Mouse (Mus musculus): ENCODE results near the gene Slit3. TPM values are rescaled to one million over a fixed set of nuclear protein-coding genes. Genes with fewer than 3 reads are reported as not detected.

Gene Slit3
- polyA plus RNA-seq, 1 experiment = 6.4 TPM

DNA sequence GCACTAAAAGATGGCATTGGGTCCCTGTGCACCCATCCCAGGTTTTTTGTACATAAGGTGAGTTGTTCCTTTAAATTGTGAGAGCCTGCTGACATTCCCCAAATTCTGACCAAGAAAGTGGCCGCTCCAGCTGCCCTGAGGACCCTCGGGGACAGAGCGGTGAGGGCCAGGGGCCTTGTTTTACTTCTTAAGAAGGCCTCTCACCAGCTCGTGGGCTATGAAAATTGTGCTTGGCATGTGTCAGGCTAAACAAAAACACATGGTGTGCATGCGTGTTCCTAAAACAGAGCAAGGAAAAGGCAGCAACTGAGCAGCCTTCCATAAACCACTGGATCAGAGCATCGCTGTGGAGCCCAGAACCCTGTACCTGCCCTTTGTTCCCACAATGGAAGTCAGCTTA, 316.5 kb downstream of the Slit3 start:
- no peak for TF ChIP-seq CTCF (IDR thresholded peaks at IDR 0.05; ENCODE audit: borderline replicate concordance, control insufficient read depth, extremely low read depth, insufficient read depth, low read length, poor library complexity)
- 94% methylated on average over 6 of the region's 6 CpGs for WGBS
- H3K36me3 ChIP-seq (ENCODE audit: control insufficient read depth, insufficient read depth, low read length) = no peaks in the 10 kb centered on the region
- H3K27me3 ChIP-seq (ENCODE audit: control insufficient read depth, insufficient read depth, low read length) = no peaks in the 10 kb centered on the region
- no peak overlapping the region for H3K4me3 ChIP-seq (ENCODE audit: control insufficient read depth, insufficient read depth, low read length)
- DNase-seq = no peak
- H3K4me1 ChIP-seq (replicated peaks; ENCODE audit: control insufficient read depth, insufficient read depth, low read length) = peaks cover 3% of the 10 kb centered on the region; the same call in 1 of the 2 replicates
- no peak overlapping the region for H3K27ac ChIP-seq (ENCODE audit: control insufficient read depth, insufficient read depth, low read length)

DNA sequence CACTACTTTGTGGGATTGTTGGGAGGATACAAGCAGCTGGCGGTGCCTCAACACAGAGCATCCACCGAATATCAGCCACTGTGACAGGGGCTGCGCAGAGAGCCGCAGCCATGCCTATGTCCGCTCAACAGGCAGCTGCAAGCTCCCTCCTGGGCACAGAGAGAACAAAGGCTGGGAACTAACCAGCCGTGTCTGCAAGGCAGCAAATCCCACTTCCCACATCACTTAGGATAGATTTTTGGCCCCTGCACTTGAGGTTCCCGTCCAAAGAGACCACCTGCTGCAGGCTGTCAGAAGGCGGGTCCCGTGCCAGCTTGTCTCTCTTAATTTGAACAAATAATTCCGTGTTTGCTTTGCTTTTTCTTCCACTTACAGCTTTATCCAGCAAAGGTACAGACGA, 319.2 kb downstream of the Slit3 start:
- TF ChIP-seq POLR2A (IDR thresholded peaks at IDR 0.05; ENCODE audit: control insufficient read depth, extremely low read depth, insufficient read depth, low read length, poor library complexity) (no peak), CTCF (IDR thresholded peaks at IDR 0.05; ENCODE audit: borderline replicate concordance, control insufficient read depth, extremely low read depth, insufficient read depth, low read length, poor library complexity) (no peak)
- DNase-seq = no peak
- Histone ChIP-seq H3K27me3 (ENCODE audit: control insufficient read depth, insufficient read depth, low read length) (no peaks in the 10 kb centered on the region), H3K36me3 (ENCODE audit: control insufficient read depth, insufficient read depth, low read length) (no peaks in the 10 kb centered on the region), H3K4me3 (ENCODE audit: control insufficient read depth, insufficient read depth, low read length) (no peak overlapping the region), H3K4me1 (replicated peaks; ENCODE audit: control insufficient read depth, insufficient read depth, low read length) (no peaks in the 10 kb centered on the region), H3K27ac (ENCODE audit: control insufficient read depth, insufficient read depth, low read length) (no peak overlapping the region)
- 92% methylated on average over 11 of the region's 11 CpGs for whole genome bisulfite sequencing

DNA sequence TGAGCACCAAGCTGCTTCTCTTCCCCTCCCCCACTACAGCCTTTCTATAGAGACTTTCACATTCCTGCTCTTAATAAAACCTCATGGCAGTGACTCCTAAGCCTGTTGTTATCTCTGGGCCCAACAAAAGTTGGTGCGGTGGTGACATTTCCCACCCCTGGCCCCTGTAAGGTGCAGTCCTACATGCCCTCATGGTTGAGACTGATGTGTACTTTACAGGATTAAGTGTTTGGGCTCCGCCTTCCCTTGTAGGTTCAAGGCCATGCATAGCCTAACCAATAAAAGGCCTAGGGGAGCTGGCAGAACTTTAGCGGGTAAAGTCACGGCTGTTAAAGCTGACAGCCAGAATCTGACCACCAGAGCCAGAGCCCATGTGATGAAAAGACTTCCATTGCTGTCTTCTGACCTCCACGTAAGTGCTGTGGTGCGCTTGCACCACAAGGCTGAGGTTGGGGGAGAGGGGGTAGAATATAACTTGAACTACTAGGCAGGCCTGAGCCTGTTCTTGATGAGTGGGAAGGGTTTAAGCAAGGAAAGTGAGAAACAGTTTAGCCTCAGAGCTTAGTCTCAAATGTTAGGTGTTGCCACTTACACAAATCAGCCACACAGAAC, 323.6 kb downstream of the Slit3 start:
- no peak overlapping the region for H3K27ac ChIP-seq (ENCODE audit: control insufficient read depth, insufficient read depth, low read length)
- H3K4me3 ChIP-seq (ENCODE audit: control insufficient read depth, insufficient read depth, low read length) = no peak overlapping the region
- DNase-seq = no peak
- no peaks in the 10 kb centered on the region for H3K27me3 ChIP-seq (ENCODE audit: control insufficient read depth, insufficient read depth, low read length)
- no peaks in the 10 kb centered on the region for H3K36me3 ChIP-seq (ENCODE audit: control insufficient read depth, insufficient read depth, low read length)
- no peaks in the 10 kb centered on the region for H3K4me1 ChIP-seq (replicated peaks; ENCODE audit: control insufficient read depth, insufficient read depth, low read length)
- WGBS = 93% methylated on average over 6 of the region's 6 CpGs
- TF ChIP-seq POLR2A (IDR thresholded peaks at IDR 0.05; ENCODE audit: control insufficient read depth, extremely low read depth, insufficient read depth, low read length, poor library complexity) (no peak), CTCF (IDR thresholded peaks at IDR 0.05; ENCODE audit: borderline replicate concordance, control insufficient read depth, extremely low read depth, insufficient read depth, low read length, poor library complexity) (no peak)

DNA sequence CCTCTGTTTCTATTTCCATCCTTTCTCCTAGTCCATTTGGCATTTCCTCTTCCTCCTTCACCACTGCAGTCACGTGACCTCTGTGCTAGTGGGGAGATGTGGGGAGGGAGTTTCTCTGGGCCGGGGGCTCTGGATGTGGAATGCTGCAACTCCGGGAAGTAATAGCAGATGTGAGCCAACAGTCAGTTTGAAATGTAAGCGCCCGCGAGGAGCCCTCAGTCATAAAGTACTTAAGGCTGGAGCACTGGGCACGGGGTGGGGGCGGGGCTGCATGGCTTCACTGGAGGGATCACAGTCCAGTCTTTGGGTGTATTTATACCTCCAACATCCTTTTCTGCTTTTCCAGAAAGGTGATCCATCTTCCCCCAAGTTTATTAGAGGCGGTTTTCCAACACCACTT, 326.9 kb downstream of the Slit3 start:
- H3K36me3 ChIP-seq (ENCODE audit: control insufficient read depth, insufficient read depth, low read length) = no peaks in the 10 kb centered on the region
- H3K27me3 ChIP-seq (ENCODE audit: control insufficient read depth, insufficient read depth, low read length) = no peaks in the 10 kb centered on the region
- TF ChIP-seq POLR2A (IDR thresholded peaks at IDR 0.05; ENCODE audit: control insufficient read depth, extremely low read depth, insufficient read depth, low read length, poor library complexity) (no peak), CTCF (IDR thresholded peaks at IDR 0.05; ENCODE audit: borderline replicate concordance, control insufficient read depth, extremely low read depth, insufficient read depth, low read length, poor library complexity) (no peak)
- 45% methylated on average over 9 of the region's 9 CpGs for WGBS
- no peak overlapping the region for H3K27ac ChIP-seq (ENCODE audit: control insufficient read depth, insufficient read depth, low read length)
- no peak overlapping the region for H3K4me3 ChIP-seq (ENCODE audit: control insufficient read depth, insufficient read depth, low read length)
- no peaks in the 10 kb centered on the region for H3K4me1 ChIP-seq (replicated peaks; ENCODE audit: control insufficient read depth, insufficient read depth, low read length)
- DNase-seq = no peak

DNA sequence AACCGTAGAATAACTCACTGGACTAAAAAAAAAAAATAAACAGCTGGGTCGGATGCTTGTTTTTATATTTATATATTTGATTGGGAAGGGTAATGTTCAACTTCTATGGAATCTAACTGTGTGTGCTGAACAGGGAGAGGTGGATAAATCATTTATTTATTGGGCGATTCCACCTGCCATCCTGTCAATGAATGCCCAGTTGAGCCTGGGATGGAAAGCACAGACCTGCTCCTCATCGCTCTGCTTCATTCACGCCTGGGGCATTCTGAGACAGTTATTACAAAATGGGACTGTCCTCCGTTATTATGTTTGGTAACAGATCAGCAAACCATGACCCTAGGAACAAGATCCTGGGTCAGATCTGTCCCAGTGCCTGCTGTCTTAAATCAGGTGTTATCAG, 328.2 kb downstream of the Slit3 start:
- no peak for DNase-seq
- WGBS = 90% methylated on average over 6 of the region's 6 CpGs

DNA sequence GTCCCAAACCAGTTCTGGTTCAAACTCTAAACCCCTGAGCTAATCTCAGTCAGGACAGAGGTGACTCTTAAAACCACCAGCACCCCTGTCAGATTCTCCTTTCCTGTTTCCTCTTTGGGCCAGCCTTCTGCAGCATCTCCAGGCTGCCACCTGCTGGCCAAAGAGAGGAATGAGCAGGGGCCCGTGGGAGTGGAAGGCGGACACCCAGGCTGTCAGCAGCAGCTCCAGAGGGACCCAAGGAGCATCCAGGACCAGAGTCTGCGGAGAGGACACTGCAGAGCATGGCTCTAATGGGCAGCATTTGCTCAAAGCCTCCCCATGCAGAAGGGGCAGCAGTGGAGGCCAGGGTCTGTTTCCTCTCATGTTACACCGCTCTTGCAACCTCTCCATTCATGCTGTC, 330.6 kb downstream of the Slit3 start:
- Histone ChIP-seq H3K4me3 (ENCODE audit: control insufficient read depth, insufficient read depth, low read length) (no peak overlapping the region), H3K4me1 (replicated peaks; ENCODE audit: control insufficient read depth, insufficient read depth, low read length) (no peaks in the 10 kb centered on the region), H3K27me3 (ENCODE audit: control insufficient read depth, insufficient read depth, low read length) (no peaks in the 10 kb centered on the region), H3K27ac (ENCODE audit: control insufficient read depth, insufficient read depth, low read length) (no peak overlapping the region), H3K36me3 (ENCODE audit: control insufficient read depth, insufficient read depth, low read length) (no peaks in the 10 kb centered on the region)
- DNase-seq = peak; percentile 69
- 43% methylated on average over 4 of the region's 4 CpGs for WGBS
- TF ChIP-seq POLR2A (IDR thresholded peaks at IDR 0.05; ENCODE audit: control insufficient read depth, extremely low read depth, insufficient read depth, low read length, poor library complexity) (no peak), CTCF (IDR thresholded peaks at IDR 0.05; ENCODE audit: borderline replicate concordance, control insufficient read depth, extremely low read depth, insufficient read depth, low read length, poor library complexity) (peak; percentile 91)

More for the DNA sequence above, 328.2 kb downstream of the Slit3 start:
- no peaks in the 10 kb centered on the region for H3K27me3 ChIP-seq (ENCODE audit: control insufficient read depth, insufficient read depth, low read length)
- H3K4me1 ChIP-seq (replicated peaks; ENCODE audit: control insufficient read depth, insufficient read depth, low read length) = no peaks in the 10 kb centered on the region
- no peaks in the 10 kb centered on the region for H3K36me3 ChIP-seq (ENCODE audit: control insufficient read depth, insufficient read depth, low read length)
- TF ChIP-seq POLR2A (IDR thresholded peaks at IDR 0.05; ENCODE audit: control insufficient read depth, extremely low read depth, insufficient read depth, low read length, poor library complexity) = no peak
- no peak for TF ChIP-seq CTCF (IDR thresholded peaks at IDR 0.05; ENCODE audit: borderline replicate concordance, control insufficient read depth, extremely low read depth, insufficient read depth, low read length, poor library complexity)
- no peak overlapping the region for H3K4me3 ChIP-seq (ENCODE audit: control insufficient read depth, insufficient read depth, low read length)
- H3K27ac ChIP-seq (ENCODE audit: control insufficient read depth, insufficient read depth, low read length) = no peak overlapping the region

DNA sequence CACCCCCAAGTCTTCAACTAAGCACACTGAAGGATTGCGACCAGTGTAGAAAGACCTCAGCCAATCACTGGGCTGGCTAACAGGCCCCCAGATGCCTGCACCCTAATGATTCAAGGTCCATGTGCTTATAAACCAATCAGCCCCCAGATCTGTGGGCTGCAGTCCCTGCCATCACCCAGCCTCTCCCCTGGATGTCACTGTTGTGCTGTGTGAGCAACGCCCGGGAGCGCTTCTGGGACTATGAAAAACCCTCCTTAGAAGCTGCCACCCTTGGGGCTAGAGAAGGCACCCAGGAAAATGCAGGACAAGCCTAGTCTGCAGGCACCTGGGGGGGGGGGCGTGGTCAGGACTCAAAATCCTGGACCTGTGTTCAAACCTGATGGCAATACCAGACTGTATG, 331.4 kb downstream of the Slit3 start:
- TF ChIP-seq CTCF (IDR thresholded peaks at IDR 0.05; ENCODE audit: borderline replicate concordance, control insufficient read depth, extremely low read depth, insufficient read depth, low read length, poor library complexity) (no peak), POLR2A (IDR thresholded peaks at IDR 0.05; ENCODE audit: control insufficient read depth, extremely low read depth, insufficient read depth, low read length, poor library complexity) (no peak)
- Histone ChIP-seq H3K4me1 (replicated peaks; ENCODE audit: control insufficient read depth, insufficient read depth, low read length) (no peaks in the 10 kb centered on the region), H3K27me3 (ENCODE audit: control insufficient read depth, insufficient read depth, low read length) (no peaks in the 10 kb centered on the region), H3K4me3 (ENCODE audit: control insufficient read depth, insufficient read depth, low read length) (no peak overlapping the region), H3K36me3 (ENCODE audit: control insufficient read depth, insufficient read depth, low read length) (no peaks in the 10 kb centered on the region), H3K27ac (ENCODE audit: control insufficient read depth, insufficient read depth, low read length) (no peak overlapping the region)
- DNase-seq = no peak
- WGBS = 84% methylated on average over 5 of the region's 5 CpGs

Data from thymus, adult 2 months (tissue).